Mouse (Mus musculus) urinary bladder, postnatal 4 days (tissue): Measurements from ENCODE around the gene Atp6v0a4.

Experiments used
- DNase-seq, 2 experiments: peaks; one replicate each; pipeline ENCODE4 v3.0.0; 2021 to 2022; ENCODE audit warnings: low spot score in 2 of 2

Atp6v0a4 gene

GRCm38 (mm10) chr6:38125462-38125861 is 1.1 kb upstream of the Atp6v0a4 start:
- DNase-seq, result no peak

- DNase-seq, result no peak
Observed at GRCm38 (mm10) chr6:38124882-38125281, 496 bp upstream of the Atp6v0a4 start.

GRCm38 (mm10) chr6:38123471-38124206 is 747 bp downstream of the Atp6v0a4 start:
- DNase-seq, result no peak

GRCm38 (mm10) chr6:38122791-38123190 is 1.6 kb downstream of the Atp6v0a4 start:
- no peak for DNase-seq

GRCm38 (mm10) chr6:38121843-38122242 is 2.5 kb downstream of the Atp6v0a4 start:
- DNase-seq, result no peak

GRCm38 (mm10) chr6:38120681-38121371 is 3.6 kb downstream of the Atp6v0a4 start:
- no peak for DNase-seq

GRCm38 (mm10) chr6:38118341-38118740 is 6.0 kb downstream of the Atp6v0a4 start:
- no peak for DNase-seq

GRCm38 (mm10) chr6:38116107-38116770 is 8.1 kb downstream of the Atp6v0a4 start:
- no peak for DNase-seq

GRCm38 (mm10) chr6:38110859-38111258 is 13.5 kb downstream of the Atp6v0a4 start:
- no peak for DNase-seq

- DNase-seq, result no peak
Observed at GRCm38 (mm10) chr6:38109871-38110270, 14.5 kb downstream of the Atp6v0a4 start.

- DNase-seq, result no peak
Observed at GRCm38 (mm10) chr6:38109160-38109795, 15.1 kb downstream of the Atp6v0a4 start, which contains the start of gene Tmem213. Gene Tmem213, plus strand, starts transcription at chr6:38109255.

GRCm38 (mm10) chr6:38108449-38108848 is 15.9 kb downstream of the Atp6v0a4 start:
- DNase-seq, result no peak

GRCm38 (mm10) chr6:38105924-38106323 is 18.5 kb downstream of the Atp6v0a4 start:
- no peak for DNase-seq

GRCm38 (mm10) chr6:38103775-38104174 is 20.6 kb downstream of the Atp6v0a4 start:
- no peak for DNase-seq

GRCm38 (mm10) chr6:38102216-38102795 is 22.1 kb downstream of the Atp6v0a4 start:
- DNase-seq, result no peak

GRCm38 (mm10) chr6:38096961-38097370 is 27.4 kb downstream of the Atp6v0a4 start:
- no peak for DNase-seq

GRCm38 (mm10) chr6:38094701-38095100 is 29.7 kb downstream of the Atp6v0a4 start:
- no peak for DNase-seq

- no peak for DNase-seq
Observed at GRCm38 (mm10) chr6:38092539-38092938, 31.8 kb downstream of the Atp6v0a4 start.

GRCm38 (mm10) chr6:38087242-38088026 is 37.0 kb downstream of the Atp6v0a4 start:
- DNase-seq, result no peak

GRCm38 (mm10) chr6:38083204-38083603 is 41.2 kb downstream of the Atp6v0a4 start:
- no peak for DNase-seq
